ENCODE assay signal across 20 mouse cellular contexts in genomic region chrX:157493159-157493558, GRCm38 (mm10).
"Had no signal": no experiment of that assay in that cellular context is flagged by ENCODE, and none has a peak within 500 bp of the region (broad histone marks: within the 10 kb centered on the region; RNA-seq: fewer than 3 reads in every experiment).

No protein-coding gene starts in this region.

- H3K4me2 ChIP-seq: limb, embryonic 15.5 days had no signal

- H3K9ac ChIP-seq: limb, embryonic 12.5 days; limb, embryonic 15.5 days; liver, embryonic 12.5 days; midbrain, embryonic 12.5 days had no signal

- DNase-seq: kidney, adult 2 months; kidney, postnatal 10 days; kidney, postnatal 36 days; layer of hippocampus, postnatal 36 days; left cerebral cortex, postnatal 4 days; lung, adult 2 months; lung, postnatal 14 days; lung, postnatal 4 days; right cerebral cortex, adult 18-20 months; right cerebral cortex, postnatal 14 days; right cerebral cortex, postnatal 4 days; thymus, adult 2 months; thymus, postnatal 14 days had no signal

- H3K4me3 ChIP-seq: limb, embryonic 12.5 days; limb, embryonic 15.5 days; liver, embryonic 12.5 days had no signal

- H3K27me3 ChIP-seq: limb, embryonic 15.5 days; liver, embryonic 12.5 days; midbrain, embryonic 12.5 days had no signal

- H3K36me3 ChIP-seq: limb, embryonic 12.5 days; limb, embryonic 15.5 days; liver, embryonic 12.5 days; midbrain, embryonic 12.5 days had no signal

- ATAC-seq: intestine, postnatal 0 days; liver, embryonic 12.5 days had no signal

- H3K9me3 ChIP-seq: limb, embryonic 12.5 days; limb, embryonic 15.5 days; liver, embryonic 12.5 days; midbrain, embryonic 12.5 days had no signal

- H3K27ac ChIP-seq: left cerebral cortex, adult 2 months; limb, embryonic 12.5 days; limb, embryonic 15.5 days; liver, embryonic 12.5 days; stomach, postnatal 0 days had no signal

- H3K4me1 ChIP-seq: limb, embryonic 15.5 days had no signal
